Mouse (Mus musculus) cerebellum, postnatal 36 days (tissue): ENCODE measurements at regions not wholly inside any gene's neighbourhood (a gene's known extent, or its start where the extent isn't known, plus 50 kb on each side); places are given as distances from the start of the nearest gene placed in this dataset.

Source experiments
- DNase-seq, 2 experiments: peaks; one replicate each; pipeline ENCODE4 v3.0.0; 2021 to 2022; ENCODE audit warnings: mixed read lengths in 2 of 2

- no peak for DNase-seq
Measured at GRCm38 (mm10) chr9:101546213-101546832, 294.7 kb upstream of the Ppp2r3a start.

GRCm38 (mm10) chr9:101518137-101518536 is 266.5 kb upstream of the Ppp2r3a start:
- no peak for DNase-seq

- DNase-seq = no peak
Measured at GRCm38 (mm10) chr9:101510807-101511206, 259.2 kb upstream of the Ppp2r3a start.

DNA sequence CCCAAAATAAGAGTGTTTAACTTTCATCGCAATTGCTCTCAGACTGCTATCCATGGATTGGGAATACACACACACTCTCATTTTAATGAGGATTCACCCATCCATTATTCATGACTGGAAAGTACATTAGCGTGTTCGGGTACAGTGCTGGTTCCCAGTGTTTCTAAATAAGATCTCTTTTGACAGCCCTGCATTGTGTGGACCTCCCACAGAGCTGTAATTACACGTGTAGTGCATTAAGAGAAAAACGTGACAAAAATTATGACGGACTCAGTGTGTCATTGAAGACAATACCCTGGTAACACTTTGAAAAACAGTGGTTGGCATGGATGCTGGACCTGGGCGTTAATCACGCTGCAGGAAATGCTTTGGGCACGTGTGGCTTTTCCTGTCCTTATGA is 257.6 kb upstream of the Ppp2r3a start:
- no peak for DNase-seq

GRCm38 (mm10) chr9:101507023-101507690 is 255.6 kb upstream of the Ppp2r3a start:
- DNase-seq = no peak

- DNase-seq = no peak
Measured at GRCm38 (mm10) chr9:101501706-101502465, 250.3 kb upstream of the Ppp2r3a start.

DNA sequence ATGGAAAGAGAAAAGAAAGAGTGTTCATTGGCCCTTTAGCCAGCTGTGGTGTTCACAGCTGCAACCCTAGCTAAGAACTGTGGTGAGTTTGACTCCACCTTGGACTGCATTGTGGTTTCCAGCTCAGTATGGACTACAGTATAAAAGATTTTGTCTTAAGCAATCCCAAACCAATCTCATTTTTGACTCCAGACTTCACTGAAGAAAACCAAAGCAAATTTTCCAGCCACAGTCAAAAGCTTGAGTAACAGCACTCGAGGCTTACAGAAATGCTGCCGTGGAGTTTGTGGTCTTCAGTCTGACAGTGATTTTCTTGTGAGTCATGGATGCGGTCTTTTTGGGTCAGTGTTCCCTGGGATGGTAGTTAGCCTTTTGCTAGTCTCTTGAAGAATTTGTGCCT is 249.4 kb upstream of the Ppp2r3a start:
- no peak for DNase-seq

DNA sequence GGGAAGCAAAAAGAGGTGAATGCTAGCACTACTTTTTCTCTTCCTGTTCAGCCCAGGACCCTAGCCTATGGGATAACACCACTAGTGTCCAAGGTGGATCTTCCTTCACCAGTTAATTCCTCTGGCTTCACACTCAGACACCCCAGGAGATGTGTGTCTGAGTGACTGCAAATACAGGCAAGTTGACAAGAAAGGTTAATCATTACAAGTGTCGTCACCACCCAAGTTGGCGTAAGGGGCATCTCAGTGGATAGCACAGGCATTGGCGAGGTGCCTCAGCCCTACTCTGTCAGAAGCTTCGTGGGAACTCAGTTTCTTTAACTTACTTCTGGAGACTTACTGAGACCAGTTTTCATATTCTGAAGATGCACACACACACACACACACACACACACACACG is 247.1 kb upstream of the Ppp2r3a start:
- no peak for DNase-seq

DNA sequence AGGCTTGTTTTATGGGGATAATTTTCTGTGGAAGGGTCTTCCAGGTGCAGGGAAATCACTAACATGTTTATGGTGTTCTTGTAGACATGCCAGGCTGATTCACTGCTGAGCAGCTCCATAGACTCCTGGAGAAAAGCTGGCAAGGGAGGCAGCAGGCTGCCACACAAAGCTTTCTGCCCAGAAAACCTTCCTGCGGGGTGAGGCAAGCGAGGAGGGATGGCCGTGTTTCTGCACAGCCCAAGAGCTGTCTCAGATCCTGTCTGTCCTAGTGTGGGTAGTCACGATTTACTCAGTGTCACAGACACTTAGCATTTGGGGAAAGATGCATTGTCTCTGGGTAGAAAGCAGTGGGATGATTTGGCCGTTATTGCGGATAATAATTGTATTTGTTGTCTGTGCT is 244.2 kb upstream of the Ppp2r3a start:
- DNase-seq = peak; percentile 4 to 12

- no peak for DNase-seq
Measured at GRCm38 (mm10) chr9:101489013-101489412, 237.4 kb upstream of the Ppp2r3a start.

DNA sequence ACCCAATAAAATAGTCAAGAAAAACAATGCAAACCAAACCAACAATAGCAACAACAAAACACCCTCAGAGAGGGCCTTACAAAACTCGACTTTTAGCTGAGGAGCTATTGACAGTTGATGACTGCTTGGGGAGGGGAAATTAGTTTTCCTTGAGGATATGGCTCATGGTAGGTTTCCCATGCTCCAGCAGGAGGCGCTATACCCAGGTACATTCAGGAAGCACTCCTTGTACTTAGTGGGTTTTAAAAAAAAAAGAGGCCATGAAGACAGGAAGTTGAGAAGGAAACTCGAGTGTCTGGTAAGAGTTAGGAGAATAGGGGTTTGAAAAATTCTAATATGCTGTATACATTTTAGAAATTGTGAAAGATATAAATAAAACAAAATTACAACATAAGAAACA is 224.6 kb upstream of the Ppp2r3a start:
- DNase-seq = no peak

- no peak for DNase-seq
Measured at GRCm38 (mm10) chr9:101473074-101473461, 221.5 kb upstream of the Ppp2r3a start.

DNA sequence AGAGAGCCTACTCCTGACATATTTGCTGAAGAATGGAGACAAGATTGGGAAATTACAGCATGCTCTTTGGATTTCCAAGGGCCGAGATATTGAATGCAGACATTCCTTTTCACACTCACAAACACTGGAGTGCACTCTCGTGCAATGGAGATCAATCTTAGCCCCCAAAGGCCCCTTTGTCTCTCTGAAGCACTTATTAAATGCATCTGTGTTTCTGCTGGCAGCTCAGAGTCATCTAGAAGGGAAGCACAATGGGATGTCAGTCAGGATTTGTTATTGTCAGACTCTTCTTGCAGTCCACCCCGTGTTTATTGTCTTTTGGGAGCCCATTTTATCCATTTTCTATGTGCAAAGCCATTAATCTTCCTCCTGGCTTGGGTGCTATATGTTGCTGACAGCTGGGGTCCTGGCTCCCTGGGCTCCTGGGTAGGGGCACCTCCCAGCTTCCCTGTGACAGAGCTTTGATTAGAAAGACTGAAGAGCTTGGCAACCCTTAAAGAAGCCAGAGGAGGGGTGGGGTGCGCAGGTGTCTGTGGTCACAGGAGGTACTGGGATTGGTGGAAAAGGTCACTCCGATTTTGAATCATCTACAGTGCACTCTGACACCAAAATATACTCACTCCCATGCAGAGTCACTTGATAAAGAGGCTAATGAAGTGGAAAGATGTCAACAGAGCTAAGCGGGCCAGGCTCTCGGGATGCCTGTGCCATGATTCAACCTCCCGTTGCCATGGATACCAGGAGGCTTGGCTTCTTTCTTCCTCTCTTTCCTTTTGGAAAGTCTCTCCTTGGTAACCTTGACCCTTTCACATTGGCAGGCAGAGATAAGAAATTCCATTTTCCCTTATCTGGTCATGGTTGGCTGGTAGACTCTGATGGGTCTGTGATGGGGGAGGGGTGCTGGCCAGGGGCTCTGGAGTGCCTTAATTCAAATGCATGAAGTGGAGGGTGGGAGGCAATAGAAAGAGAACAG is 220.8 kb upstream of the Ppp2r3a start:
- no peak for DNase-seq

- no peak for DNase-seq
Measured at GRCm38 (mm10) chr9:101471665-101472064, 220.1 kb upstream of the Ppp2r3a start.

- no peak for DNase-seq
Measured at GRCm38 (mm10) chr9:101469756-101470155, 218.2 kb upstream of the Ppp2r3a start.

GRCm38 (mm10) chr9:101464727-101465427 is 213.3 kb upstream of the Ppp2r3a start:
- DNase-seq = no peak

DNA sequence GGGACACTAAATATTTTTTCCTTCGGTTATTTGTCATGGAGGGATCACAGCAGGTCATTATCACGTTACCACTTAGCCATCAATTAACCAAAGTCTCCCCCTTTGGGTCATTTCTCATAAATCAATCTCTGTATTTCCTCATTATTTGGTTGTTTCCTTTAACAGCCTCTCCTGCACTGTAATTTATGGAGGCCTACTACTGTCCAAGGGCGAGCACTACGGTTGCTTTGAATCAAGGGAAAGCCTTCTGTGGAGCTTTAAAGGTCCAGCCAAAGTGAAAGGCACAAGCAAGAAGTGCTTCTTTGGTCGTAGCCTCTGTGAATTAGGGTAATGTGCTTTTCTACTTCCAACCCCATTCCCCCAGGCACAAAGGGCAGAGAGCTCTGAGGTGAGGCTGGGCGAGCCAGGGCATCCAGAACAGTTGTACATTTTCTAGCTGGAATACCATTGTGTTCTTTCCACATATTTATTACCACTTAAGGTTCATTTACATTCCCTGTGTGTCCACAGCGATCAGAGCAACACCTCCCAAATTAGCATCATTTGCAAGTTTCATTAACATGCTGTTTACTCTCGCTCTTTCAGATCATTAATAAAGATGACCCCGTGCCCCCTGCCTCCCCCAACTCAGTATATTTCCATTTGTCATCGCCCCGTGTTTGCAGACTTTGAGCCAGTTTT is 207.5 kb upstream of the Ppp2r3a start:
- DNase-seq = no peak

DNA sequence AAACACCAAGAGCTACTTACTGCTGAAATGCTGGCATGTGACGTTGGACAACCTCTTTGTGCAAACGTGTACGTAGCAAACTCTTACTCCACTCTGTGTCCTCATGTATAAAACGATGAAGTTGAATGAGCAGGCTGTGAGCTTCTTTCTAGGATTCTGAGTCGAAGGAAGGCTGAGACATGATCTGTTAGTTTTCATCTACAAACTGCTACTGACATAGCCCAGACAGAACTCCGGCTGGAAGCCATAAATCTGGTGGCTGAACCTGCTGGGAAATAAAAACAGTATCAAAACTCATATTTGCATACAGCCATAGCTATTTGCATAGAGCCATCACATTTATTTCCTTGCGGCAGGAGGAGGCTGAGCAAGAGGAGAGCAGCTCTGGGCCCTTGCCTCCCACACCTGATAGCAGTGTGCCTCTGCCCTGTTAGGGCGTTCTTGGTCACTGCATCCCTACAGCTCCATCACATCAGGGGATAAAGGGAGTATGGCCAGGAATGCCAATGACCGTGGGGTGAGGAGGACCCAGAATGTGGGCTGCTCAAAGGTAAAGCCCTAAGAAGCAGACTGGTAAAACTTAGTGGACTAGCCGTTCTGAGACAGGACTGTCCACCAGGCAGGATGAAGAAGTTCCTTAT is 206.8 kb upstream of the Ppp2r3a start:
- no peak for DNase-seq

GRCm38 (mm10) chr9:101446316-101446715 is 194.7 kb upstream of the Ppp2r3a start:
- no peak for DNase-seq

DNA sequence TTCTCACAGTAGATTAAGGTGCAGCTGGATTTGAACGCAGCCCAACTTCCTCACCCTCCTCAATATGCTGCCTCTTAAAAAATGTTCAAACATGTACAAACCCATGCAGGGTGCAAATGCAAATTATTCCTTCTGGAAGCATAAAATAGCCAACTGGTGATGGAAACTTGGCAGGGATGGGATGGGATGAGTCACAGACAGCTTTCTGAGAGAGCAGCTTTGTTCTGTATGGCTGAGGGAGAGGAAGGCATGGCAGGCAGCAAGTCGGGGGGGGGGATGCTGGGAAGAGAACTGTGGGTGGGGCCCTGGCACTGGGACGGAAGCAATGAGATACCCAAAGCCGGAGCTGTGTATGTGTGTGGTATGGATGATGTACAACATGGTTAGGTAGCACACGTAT is 194.2 kb upstream of the Ppp2r3a start:
- DNase-seq = peak; percentile 40 to 49

DNA sequence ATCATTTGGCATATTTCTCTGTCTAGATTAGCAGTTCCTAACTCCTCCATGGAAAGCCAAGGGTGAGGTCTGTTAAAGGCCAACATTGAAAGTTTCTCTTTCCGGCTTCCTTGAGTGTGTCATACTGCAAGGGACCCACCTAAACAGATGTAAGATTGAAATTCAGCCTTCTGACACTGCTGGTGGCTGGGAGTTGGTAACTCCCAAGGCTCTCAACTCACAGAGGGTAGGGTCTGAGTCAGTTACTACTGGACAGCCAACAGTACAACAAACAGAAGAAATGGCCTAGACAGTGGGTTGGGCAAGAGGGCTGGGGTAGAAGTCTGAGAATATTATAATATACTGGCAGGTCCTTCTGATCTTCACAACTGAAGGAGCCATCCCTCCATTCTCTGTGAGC is 193.7 kb upstream of the Ppp2r3a start:
- DNase-seq = peak in 1 of 2 experiments; percentile 5
